Mouse (Mus musculus) embryonic stem cell, embryonic (primary cell): Measurements from ENCODE around the gene Psenen.

Experiments used
- CTCF ChIA-PET, 4 experiments: fragments of 300-600 bp in 2 of 4; fragments of 350-600 bp in 2 of 4; sonication (Branson Sonifier 250); formaldehyde crosslinking; loops; one replicate each; lab custom pipeline; 2022; ENCODE audit warnings: inconsistent platforms in 2 of 4; lab: Charles Lee
- POLR2A ChIA-PET, 4 experiments: fragments of 300-600 bp in 2 of 4; fragments of 350-600 bp in 2 of 4; sonication (Branson Sonifier 250); formaldehyde crosslinking; loops; one replicate each; lab custom pipeline; 2022; ENCODE audit warnings: antibody characterized with exemption in 4 of 4, inconsistent platforms in 1 of 4; lab: Charles Lee

Gene Psenen

GRCm38 (mm10) chr7:30572969-30573368 lies 9.5 kb upstream of the Psenen start:
- ChIA-PET CTCF (interaction anchor here in 1 of 4 experiments (1.7 kb wide), 1 partner anchor 16 kb away, joined by 5 read pairs; the partner anchor contains the start of gene Kmt2b), POLR2A (interaction anchor here in 3 of 4 experiments (0.6 to 11.1 kb wide), 17 partner anchors 8 to 292 kb away, joined by 3 to 149 read pairs (median 4); partner anchors contain the start of genes Gm49396 (in 2 of the 3), Kmt2b (in 2 of the 3), Psenen (in 2 of the 3) and U2af1l4 (in 2 of the 3))

- ChIA-PET POLR2A (interaction anchor here in 3 of 4 experiments (0.6 to 11.1 kb wide), 19 partner anchors 9 to 292 kb away, joined by 3 to 149 read pairs (median 4); partner anchors contain the start of genes Gm49396 (in 2 of the 3), Kmt2b (in 2 of the 3), Proser3 (in 2 of the 3) and Psenen (in 2 of the 3)), CTCF (interaction anchor here in 1 of 4 experiments (1.7 kb wide), 1 partner anchor 16 kb away, joined by 5 read pairs; the partner anchor contains the start of gene Kmt2b)
Observed at GRCm38 (mm10) chr7:30572389-30572788, 9.0 kb upstream of the Psenen start.

- ChIA-PET POLR2A (interaction anchor here (0.7 to 11.1 kb wide), 21 partner anchors 8 to 485 kb away, joined by 3 to 149 read pairs (median 5); partner anchors contain the start of genes Hspb6 (in 2 of the 4), Kmt2b (in 2 of the 4), Proser3 (in 2 of the 4) and Lin37 (in 1 of the 4)), CTCF (interaction anchor here in 3 of 4 experiments (0.5 to 1.9 kb wide), 5 partner anchors 10 to 296 kb away, joined by 3 to 7 read pairs (median 3); no protein-coding TSS in a partner anchor)
Observed at GRCm38 (mm10) chr7:30567555-30567954, 4.1 kb upstream of the Psenen start.

GRCm38 (mm10) chr7:30566033-30566432 lies 2.6 kb upstream of the Psenen start:
- CTCF ChIA-PET: interaction anchor here in 1 of 4 experiments (1.9 kb wide), 1 partner anchor 8 kb away, joined by 4 read pairs; no protein-coding TSS in a partner anchor

GRCm38 (mm10) chr7:30564970-30565571 lies 1.6 kb upstream of the Psenen start, which contains the start of gene Igflr1:
TSS of gene Igflr1 (plus strand) at chr7:30565427.
- POLR2A ChIA-PET: interaction anchor here in 1 of 4 experiments (1.8 to 2.2 kb wide), 3 partner anchors 9 to 15 kb away, joined by 5 to 20 read pairs (median 12); no protein-coding TSS in a partner anchor

More at GRCm38 (mm10) chr7:30566033-30566432, 2.6 kb upstream of the Psenen start:
- POLR2A ChIA-PET: interaction anchor here in 3 of 4 experiments (0.5 to 11.1 kb wide), 12 partner anchors 8 to 84 kb away, joined by 3 to 149 read pairs (median 8); partner anchors contain the start of genes Kmt2b (in 2 of the 3), Cox6b1 (in 1 of the 3), Hspb6 (in 1 of the 3) and Lin37 (in 1 of the 3)

GRCm38 (mm10) chr7:30563906-30564280 lies 466 bp upstream of the Psenen start:
- CTCF ChIA-PET: interaction anchor here in 1 of 4 experiments (1.4 kb wide), 1 partner anchor 44 kb away, joined by 6 read pairs; no protein-coding TSS in a partner anchor
- POLR2A ChIA-PET: interaction anchor here in 3 of 4 experiments (1.0 to 2.9 kb wide), 13 partner anchors 9 to 101 kb away, joined by 3 to 20 read pairs (median 5); partner anchors contain the start of genes Cox6b1 (in 1 of the 3), Haus5 (in 1 of the 3), Hspb6 (in 1 of the 3) and Proser3 (in 1 of the 3)

More at GRCm38 (mm10) chr7:30564970-30565571, 1.6 kb upstream of the Psenen start, which contains the start of gene Igflr1:
- CTCF ChIA-PET: no interaction called here

GRCm38 (mm10) chr7:30562526-30563116 lies 806 bp downstream of the Psenen start:
- ChIA-PET CTCF (interaction anchor here (0.5 to 1.4 kb wide), 6 partner anchors 10 to 227 kb away, joined by 3 to 6 read pairs (median 4); partner anchors contain the start of genes Hspb6 (in 1 of the 4) and Proser3 (in 1 of the 4)), POLR2A (interaction anchor here in 3 of 4 experiments (0.8 to 2.9 kb wide), 24 partner anchors 10 to 1437 kb away, joined by 3 to 32 read pairs (median 4); partner anchors contain the start of genes Hspb6 (in 2 of the 3), Proser3 (in 2 of the 3), Cox6b1 (in 1 of the 3) and Kmt2b (in 1 of the 3))

- ChIA-PET CTCF (no interaction called here), POLR2A (interaction anchor here in 2 of 4 experiments (0.5 to 4.0 kb wide), 6 partner anchors 8 to 280 kb away, joined by 3 to 29 read pairs (median 4); partner anchors contain the start of genes Hspb6 (in 1 of the 2), Kmt2b (in 1 of the 2), Proser3 (in 1 of the 2) and Thap8 (in 1 of the 2))
Observed at GRCm38 (mm10) chr7:30560296-30560695, 3.1 kb downstream of the Psenen start.

- POLR2A ChIA-PET: interaction anchor here in 3 of 4 experiments (0.6 to 4.0 kb wide), 6 partner anchors 8 to 279 kb away, joined by 3 to 29 read pairs (median 4); partner anchors contain the start of genes Kmt2b (in 1 of the 3), Thap8 (in 1 of the 3) and Wdr62 (in 1 of the 3)
- CTCF ChIA-PET: interaction anchor here in 1 of 4 experiments (0.6 kb wide), 1 partner anchor 17 kb away, joined by 3 read pairs; no protein-coding TSS in a partner anchor
Observed at GRCm38 (mm10) chr7:30559443-30559954, 3.9 kb downstream of the Psenen start, which contains the start of gene Lin37. TSS of gene Lin37 (minus strand) at chr7:30559838.

- CTCF ChIA-PET: interaction anchor here in 2 of 4 experiments (0.9 to 2.0 kb wide), 2 partner anchors 55 to 68 kb away, joined by 3 to 8 read pairs; no protein-coding TSS in a partner anchor
- POLR2A ChIA-PET: interaction anchor here in 3 of 4 experiments (0.5 to 4.0 kb wide), 7 partner anchors 9 to 398 kb away, joined by 4 to 29 read pairs (median 4); partner anchors contain the start of genes Kmt2b (in 1 of the 3), Thap8 (in 1 of the 3) and Wdr62 (in 1 of the 3)
Observed at GRCm38 (mm10) chr7:30558656-30559442, 4.6 kb downstream of the Psenen start.

GRCm38 (mm10) chr7:30557901-30558514 lies 5.4 kb downstream of the Psenen start:
- CTCF ChIA-PET: interaction anchor here in 3 of 4 experiments (0.6 to 2.0 kb wide), 8 partner anchors 9 to 210 kb away, joined by 3 to 8 read pairs (median 4); no protein-coding TSS in a partner anchor
- POLR2A ChIA-PET: interaction anchor here (0.5 to 4.0 kb wide), 17 partner anchors 9 to 399 kb away, joined by 3 to 29 read pairs (median 4); partner anchors contain the start of genes Prodh2 (in 1 of the 4) and Wdr62 (in 1 of the 4)

- POLR2A ChIA-PET: interaction anchor here in 3 of 4 experiments (0.6 to 4.0 kb wide), 18 partner anchors 8 to 1576 kb away, joined by 3 to 29 read pairs (median 4); partner anchors contain the start of genes Wdr62 (in 2 of the 3), Eif3k (in 1 of the 3) and Prodh2 (in 1 of the 3)
- CTCF ChIA-PET: interaction anchor here (0.6 to 2.0 kb wide), 12 partner anchors 10 to 406 kb away, joined by 3 to 8 read pairs (median 3); partner anchors contain the start of gene Haus5 (in 1 of the 4)
Observed at GRCm38 (mm10) chr7:30556894-30557536, 6.4 kb downstream of the Psenen start.

GRCm38 (mm10) chr7:30553810-30554584 lies 9.4 kb downstream of the Psenen start:
- ChIA-PET CTCF (interaction anchor here in 1 of 4 experiments (2.8 kb wide), 1 partner anchor 222 kb away, joined by 10 read pairs; no protein-coding TSS in a partner anchor), POLR2A (interaction anchor here in 2 of 4 experiments (1.7 to 3.1 kb wide), 10 partner anchors 9 to 64 kb away, joined by 4 to 32 read pairs (median 10); partner anchors contain the start of genes Gm49396 (in 2 of the 2), Psenen (in 2 of the 2) and U2af1l4 (in 2 of the 2))
